Mouse (Mus musculus) liver, postnatal 0 days (tissue): ENCODE results near the gene Adra2a.

Experiments
- CTCF ChIP-seq: sonication (generic); IDR thresholded peaks from 2 replicates; pipeline ENCODE4 v1.5.1; 2016; ENCODE audit warnings: antibody characterized with exemption, low read depth
- EP300 ChIP-seq: IDR thresholded peaks from 2 replicates; pipeline ENCODE4 v1.6.1; 2016; ENCODE audit warnings: antibody characterized with exemption, low read depth, mild to moderate bottlenecking

- no peak for TF ChIP-seq CTCF
- no peak for TF ChIP-seq EP300
These were observed 3.5 kb upstream of the Adra2a start for GRCm38 (mm10) chr19:54040356-54041028.
